Mouse (Mus musculus) forebrain, embryonic 11.5 days (tissue): ENCODE measurements around the gene Arhgap10. TPM values are rescaled to one million over a fixed set of nuclear protein-coding genes. Genes with fewer than 3 reads are reported as not detected.

Source experiments
- ATAC-seq: fragments of 200-750 bp; cut with Nextera tagmentation; replicated peaks from 2 replicates; pipeline ENCODE4 v1.8.0; 2017; ENCODE audit warnings: moderate TSS enrichment; ENCODE audit not compliant: low FRiP score
- DNase-seq: peaks from one replicate; pipeline ENCODE4 v3.0.0-alpha.2; 2017; ENCODE audit warnings: low spot score
- H3K27ac ChIP-seq: fragments of 300-500 bp; sonication (generic); 2 replicates; pipeline ENCODE4 v1.5.1; 2014; ENCODE audit warnings: low read depth, low read length
- H3K27me3 ChIP-seq: fragments of 300-500 bp; sonication (generic); 2 replicates; pipeline ENCODE4 v1.6.1; 2014; ENCODE audit warnings: mild to moderate bottlenecking, low read length, mixed read lengths; ENCODE audit not compliant: control insufficient read depth, insufficient read depth
- H3K36me3 ChIP-seq: fragments of 300-500 bp; sonication (generic); 2 replicates; pipeline ENCODE4 v1.6.1; 2014; ENCODE audit warnings: mild to moderate bottlenecking, low read length, moderate library complexity, mixed read lengths; ENCODE audit not compliant: control insufficient read depth, insufficient read depth
- H3K4me1 ChIP-seq: fragments of 300-500 bp; sonication (generic); replicated peaks from 2 replicates; pipeline ENCODE4 v1.6.1; 2014; ENCODE audit warnings: low read length, mixed read lengths; ENCODE audit not compliant: control insufficient read depth, insufficient read depth
- H3K4me2 ChIP-seq: fragments of 300-500 bp; sonication (generic); 2 replicates; pipeline ENCODE4 v1.6.1; 2014; ENCODE audit warnings: low read depth, mild to moderate bottlenecking, low read length, moderate library complexity, mixed read lengths; ENCODE audit not compliant: severe bottlenecking
- H3K4me3 ChIP-seq: fragments of 300-500 bp; sonication (generic); 2 replicates; pipeline ENCODE4 v1.5.1; 2014; ENCODE audit warnings: low read depth, low read length
- H3K9ac ChIP-seq: fragments of 300-500 bp; sonication (generic); 2 replicates; pipeline ENCODE4 v1.6.1; 2014; ENCODE audit warnings: low read length
- H3K9me3 ChIP-seq: fragments of 300-500 bp; sonication (generic); 2 replicates; pipeline ENCODE4 v1.6.1; 2016; ENCODE audit warnings: low read length, mixed read lengths; ENCODE audit not compliant: control insufficient read depth
- WGBS: fragments of 180-500 bp; shearing (Covaris S2); extraction: QIAGEN DNeasy Blood & Tissue Kit; methylation state at CpG from one replicate; pipeline ENCODE4 v1.1.7; 2014; 5-methylcytosine and 5-hydroxymethylcytosine counted together
- polyA plus RNA-seq: library from polyadenylated mRNA; unstranded; fragments of >200 nt; fragmentation: Nextera tagmentation; extraction: Ambion mirVana; gene quantifications from 2 replicates; pipeline ENCODE4 v1.2.1, GENCODE M21; 2014

Arhgap10 gene
- polyA plus RNA-seq, 1 experiment from 2014 or later, result 15.4 TPM

DNA sequence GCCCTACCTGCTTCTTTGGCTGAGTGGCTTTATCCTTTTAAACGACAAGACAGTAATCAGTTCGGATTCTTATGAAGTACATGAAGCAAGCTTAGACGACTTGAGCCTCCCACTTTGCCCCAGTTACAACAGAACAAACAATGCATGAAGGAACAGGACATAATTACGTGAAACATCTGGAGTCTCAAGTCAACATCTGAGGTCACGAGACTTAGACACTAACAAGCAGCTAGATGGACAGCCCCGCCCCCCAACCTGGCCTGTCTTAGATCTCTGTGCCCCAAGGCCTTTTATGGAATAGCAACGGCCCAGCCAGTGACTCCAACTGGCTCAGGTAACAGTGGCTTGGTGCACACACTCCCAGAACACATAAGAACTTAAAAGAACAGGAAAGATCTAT is 44.0 kb downstream of the Arhgap10 start:
- Histone ChIP-seq H3K27me3 (no peaks in the 10 kb centered on the region), H3K9me3 (no peaks in the 10 kb centered on the region), H3K36me3 (no peaks in the 10 kb centered on the region), H3K4me2 (no peak overlapping the region), H3K4me1 (no peaks in the 10 kb centered on the region), H3K4me3 (no peak overlapping the region), H3K27ac (no peak overlapping the region), H3K9ac (no peak overlapping the region)
- WGBS, result 58% methylated on average over 7 of the region's 7 CpGs
- no peak for ATAC-seq
- DNase-seq, result no peak

DNA sequence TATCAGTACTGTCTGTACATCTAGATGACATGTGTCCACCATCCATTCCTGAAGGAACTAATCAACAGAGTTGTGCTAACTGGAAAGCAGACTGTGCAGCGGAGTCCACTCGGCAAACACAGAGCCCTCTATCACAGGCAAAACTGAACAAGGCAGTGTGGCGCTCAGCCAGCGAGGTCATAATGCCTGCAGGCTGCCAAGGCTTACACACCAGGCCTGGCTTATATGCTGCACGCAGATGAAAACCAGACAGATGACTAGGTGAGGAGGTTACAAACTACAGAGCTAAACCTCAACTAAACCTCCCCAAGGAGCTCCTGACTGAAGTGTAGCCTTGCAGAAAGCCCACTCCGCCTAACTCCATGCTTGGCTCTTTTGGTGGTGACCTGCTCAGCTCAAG is 44.4 kb downstream of the Arhgap10 start:
- Histone ChIP-seq H3K27ac (no peak overlapping the region), H3K9ac (no peak overlapping the region), H3K4me3 (no peak overlapping the region), H3K27me3 (no peaks in the 10 kb centered on the region), H3K9me3 (no peaks in the 10 kb centered on the region), H3K4me2 (no peak overlapping the region), H3K4me1 (no peaks in the 10 kb centered on the region), H3K36me3 (no peaks in the 10 kb centered on the region)
- ATAC-seq (no peak), DNase-seq (no peak)
- 80% methylated on average over 6 of the region's 6 CpGs for WGBS

DNA sequence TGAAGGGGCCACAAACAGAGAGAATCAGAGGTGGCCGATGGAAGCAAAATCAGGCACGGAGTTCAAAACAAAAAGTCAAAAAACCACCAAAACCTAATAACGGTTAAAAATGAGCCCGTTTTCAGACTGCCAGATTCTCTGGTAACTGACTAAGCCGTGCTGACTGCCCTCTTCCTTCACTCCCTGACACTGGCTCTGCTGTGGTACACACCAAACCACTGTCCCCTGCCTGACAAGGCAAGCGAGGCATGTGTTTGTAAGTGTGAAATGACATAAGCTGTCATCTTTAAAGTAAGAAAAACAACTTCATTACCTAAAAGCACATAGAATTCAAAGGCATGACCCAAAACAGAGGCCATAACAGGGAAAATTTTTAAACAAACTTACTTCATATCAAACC is 56.4 kb downstream of the Arhgap10 start:
- Histone ChIP-seq H3K4me3 (no peak overlapping the region), H3K27ac (no peak overlapping the region), H3K4me2 (no peak overlapping the region), H3K9me3 (no peaks in the 10 kb centered on the region), H3K27me3 (no peaks in the 10 kb centered on the region), H3K4me1 (no peaks in the 10 kb centered on the region), H3K36me3 (no peaks in the 10 kb centered on the region), H3K9ac (no peak overlapping the region)
- DNase-seq (no peak), ATAC-seq (no peak)
- WGBS, result 87% methylated on average over 6 of the region's 6 CpGs

DNA sequence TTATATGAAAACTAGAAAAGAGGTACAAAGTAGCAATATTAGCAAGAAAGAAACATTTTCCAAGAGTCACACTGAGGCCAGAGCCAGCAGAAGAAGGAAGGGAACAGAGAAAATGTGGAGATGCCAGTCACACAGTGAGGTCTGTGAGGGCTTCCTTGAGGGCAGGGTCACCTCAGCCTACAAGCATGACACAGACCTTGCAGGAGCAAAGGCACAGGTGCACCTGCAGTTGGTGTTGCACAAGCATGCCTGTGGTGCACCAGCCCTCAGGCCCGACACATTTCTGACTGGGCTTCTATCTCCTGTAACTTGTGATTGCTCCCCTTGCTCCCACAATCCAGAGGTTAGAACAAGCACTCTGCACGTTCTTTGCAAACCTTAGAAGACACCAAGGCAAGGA is 57.4 kb downstream of the Arhgap10 start:
- Histone ChIP-seq H3K27me3 (no peaks in the 10 kb centered on the region), H3K36me3 (no peaks in the 10 kb centered on the region), H3K4me2 (no peak overlapping the region), H3K9ac (no peak overlapping the region), H3K9me3 (no peaks in the 10 kb centered on the region), H3K4me3 (no peak overlapping the region), H3K4me1 (no peaks in the 10 kb centered on the region), H3K27ac (no peak overlapping the region)
- DNase-seq (no peak), ATAC-seq (no peak)
- WGBS, result 87% methylated on average over 2 of the region's 2 CpGs

DNA sequence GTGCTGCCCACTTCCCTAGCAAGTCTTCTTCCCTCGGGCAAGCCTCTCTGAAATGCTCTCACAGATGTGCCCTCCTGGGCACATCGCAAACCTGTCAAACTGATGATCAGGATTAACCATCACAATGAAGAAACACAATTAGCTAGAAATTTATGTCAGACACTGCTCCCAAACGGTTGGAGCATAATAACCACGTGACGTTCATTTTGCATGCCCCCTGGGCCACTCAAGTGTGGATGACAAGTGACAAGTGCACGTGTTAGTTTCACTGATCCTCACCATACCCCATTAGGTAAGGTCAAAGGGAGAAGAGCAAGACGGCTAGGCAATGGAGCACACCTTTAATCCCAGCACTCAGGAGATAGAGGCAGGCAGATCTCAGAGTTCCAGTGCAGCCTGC is 58.1 kb downstream of the Arhgap10 start:
- no peaks in the 10 kb centered on the region for H3K36me3 ChIP-seq
- H3K9me3 ChIP-seq, result no peaks in the 10 kb centered on the region
- ATAC-seq, result no peak
- no peak overlapping the region for H3K9ac ChIP-seq
- H3K27me3 ChIP-seq, result no peaks in the 10 kb centered on the region
- no peak overlapping the region for H3K27ac ChIP-seq
- H3K4me1 ChIP-seq, result no peaks in the 10 kb centered on the region
- H3K4me2 ChIP-seq, result no peak overlapping the region
- 73% methylated on average over 7 of the region's 7 CpGs for WGBS
- H3K4me3 ChIP-seq, result no peak overlapping the region
- DNase-seq, result no peak

DNA sequence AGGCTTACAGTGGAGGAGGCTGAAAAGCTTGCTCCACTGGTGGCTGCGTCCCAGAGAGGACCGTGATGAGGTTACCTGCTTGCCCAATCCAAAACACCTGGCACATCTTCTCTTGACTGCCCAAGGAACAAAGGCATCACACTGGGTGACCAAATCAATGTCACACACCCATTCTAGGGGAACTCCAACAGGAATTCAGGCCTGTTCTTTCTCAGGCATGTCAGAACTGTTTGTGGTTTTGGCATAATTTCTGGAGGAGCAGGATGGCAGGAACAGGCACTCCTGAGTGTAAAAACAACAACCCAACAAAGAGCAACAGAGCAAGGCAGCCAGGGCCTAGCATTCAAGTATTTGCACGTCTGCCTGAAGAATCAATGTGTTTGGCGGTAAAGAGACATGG is 59.2 kb downstream of the Arhgap10 start:
- H3K4me1 ChIP-seq, result no peaks in the 10 kb centered on the region
- ATAC-seq, result no peak
- no peak for DNase-seq
- H3K4me3 ChIP-seq, result no peak overlapping the region
- no peaks in the 10 kb centered on the region for H3K27me3 ChIP-seq
- no peaks in the 10 kb centered on the region for H3K36me3 ChIP-seq
- H3K27ac ChIP-seq, result no peak overlapping the region
- no peak overlapping the region for H3K4me2 ChIP-seq
- 95% methylated on average over 4 of the region's 4 CpGs for WGBS
- no peaks in the 10 kb centered on the region for H3K9me3 ChIP-seq
- no peak overlapping the region for H3K9ac ChIP-seq

DNA sequence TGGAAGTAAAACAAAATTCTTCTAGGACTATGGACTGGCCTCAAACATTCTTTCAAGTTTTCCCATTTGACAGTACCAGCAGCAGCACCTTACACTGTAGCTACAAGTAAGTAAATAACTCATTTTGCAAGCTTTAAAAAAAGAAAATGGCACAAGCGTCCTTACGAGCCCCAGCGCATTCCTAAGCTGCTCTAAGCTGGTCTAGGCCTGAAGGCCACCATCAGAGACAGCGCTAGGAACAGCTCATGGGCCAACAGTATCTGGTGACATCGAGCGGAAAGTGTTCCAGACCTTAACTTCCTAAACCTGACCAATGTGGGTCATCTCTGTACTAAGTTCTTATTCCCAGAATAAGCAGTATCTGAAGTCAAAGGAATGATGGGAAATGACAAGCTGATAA is 61.5 kb downstream of the Arhgap10 start:
- ATAC-seq, result no peak
- Histone ChIP-seq H3K36me3 (no peaks in the 10 kb centered on the region), H3K27me3 (no peaks in the 10 kb centered on the region), H3K4me2 (no peak overlapping the region), H3K9ac (no peak overlapping the region), H3K9me3 (no peaks in the 10 kb centered on the region), H3K4me1 (no peaks in the 10 kb centered on the region), H3K27ac (no peak overlapping the region), H3K4me3 (no peak overlapping the region)
- 95% methylated on average over 6 of the region's 6 CpGs for WGBS
- DNase-seq, result no peak

DNA sequence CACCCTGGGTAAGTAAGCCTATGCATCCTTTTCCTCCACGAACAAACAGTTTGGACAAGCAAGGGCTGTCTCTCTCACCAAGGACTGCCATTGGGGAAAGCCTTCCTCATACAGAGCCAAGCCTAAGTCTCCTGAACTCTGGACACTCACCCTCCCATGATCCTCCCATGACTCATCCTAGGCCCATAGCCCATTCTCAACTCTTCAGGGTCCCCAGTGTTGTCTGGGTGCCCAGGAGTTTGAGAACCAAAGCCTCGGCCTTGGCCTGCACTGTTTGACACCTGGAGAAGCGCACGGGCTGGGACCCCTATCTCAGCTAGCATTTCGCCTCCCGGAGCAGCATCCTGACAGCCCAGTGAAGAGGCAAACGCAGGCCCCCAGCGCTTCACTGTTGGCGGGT is 63.9 kb downstream of the Arhgap10 start:
- Histone ChIP-seq H3K9ac (no peak overlapping the region), H3K4me2 (no peak overlapping the region), H3K4me1 (no peaks in the 10 kb centered on the region), H3K27ac (no peak overlapping the region), H3K27me3 (no peaks in the 10 kb centered on the region), H3K9me3 (no peaks in the 10 kb centered on the region), H3K4me3 (no peak overlapping the region), H3K36me3 (no peaks in the 10 kb centered on the region)
- ATAC-seq (no peak), DNase-seq (no peak)
- 89% methylated on average over 9 of the region's 9 CpGs for WGBS

DNA sequence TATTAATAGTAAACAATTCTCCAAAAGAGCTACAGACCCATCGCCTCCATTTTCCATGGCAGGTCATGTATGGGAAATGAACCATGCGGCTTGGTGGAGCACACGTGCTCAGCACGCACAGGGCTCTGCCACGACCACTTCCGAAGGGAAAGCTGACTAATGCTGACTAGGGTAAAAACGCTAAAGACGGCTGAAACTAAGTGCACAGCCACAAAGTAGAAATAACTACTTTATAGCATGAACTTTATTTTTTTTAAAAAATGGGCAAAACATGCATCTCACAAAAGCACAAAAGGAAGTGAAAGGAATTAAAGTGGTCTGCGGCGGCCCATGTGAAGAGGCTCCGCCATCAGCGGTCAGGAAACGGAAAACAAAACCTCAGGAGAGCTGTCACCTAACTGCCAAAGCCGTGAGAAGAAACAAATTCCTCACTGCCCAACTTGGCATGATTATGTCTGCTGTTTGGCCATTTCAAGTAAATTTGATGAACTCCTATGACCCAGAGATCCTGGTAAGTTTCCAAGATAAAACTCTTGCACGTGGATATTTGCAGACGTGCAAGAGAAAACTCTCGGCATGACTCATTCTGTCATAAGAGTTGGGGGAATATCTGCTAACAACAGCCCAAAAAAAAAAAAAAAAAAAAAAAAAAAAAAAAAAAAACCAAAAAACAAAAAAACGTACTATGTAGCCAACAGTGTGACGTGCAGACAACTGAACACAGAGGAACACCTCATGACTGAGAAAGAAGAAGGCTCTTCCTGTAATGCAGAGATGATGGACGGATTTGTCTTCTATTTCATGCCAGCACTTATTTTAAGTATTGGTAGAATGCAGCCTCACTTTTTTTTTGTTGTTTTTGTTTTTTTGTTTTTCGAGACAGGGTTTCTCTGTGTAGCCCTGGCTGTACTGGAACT is 66.0 kb downstream of the Arhgap10 start:
- Histone ChIP-seq H3K27ac (no peak overlapping the region), H3K4me3 (no peak overlapping the region), H3K4me1 (no peaks in the 10 kb centered on the region), H3K36me3 (no peaks in the 10 kb centered on the region), H3K9ac (no peak overlapping the region), H3K27me3 (no peaks in the 10 kb centered on the region), H3K9me3 (no peaks in the 10 kb centered on the region), H3K4me2 (no peak overlapping the region)
- DNase-seq, result no peak
- ATAC-seq, result no peak
- WGBS, result 91% methylated on average over 21 of the region's 21 CpGs
